Mouse (Mus musculus) liver, adult 2 months (tissue): ENCODE data around the gene Zfp958.

Experiments used
- CTCF ChIP-seq: fragments of 200-500 bp; IDR thresholded peaks from 2 replicates; pipeline ENCODE4 v1.5.1; 2011; ENCODE audit warnings: low read depth, low read length, control low read depth
- POLR2A ChIP-seq: fragments of 200-500 bp; IDR thresholded peaks from 2 replicates; pipeline ENCODE4 v1.6.1; 2011; ENCODE audit warnings: low read length, control low read depth; ENCODE audit not compliant: insufficient read depth; ENCODE audit errors: extremely low read depth

DNA sequence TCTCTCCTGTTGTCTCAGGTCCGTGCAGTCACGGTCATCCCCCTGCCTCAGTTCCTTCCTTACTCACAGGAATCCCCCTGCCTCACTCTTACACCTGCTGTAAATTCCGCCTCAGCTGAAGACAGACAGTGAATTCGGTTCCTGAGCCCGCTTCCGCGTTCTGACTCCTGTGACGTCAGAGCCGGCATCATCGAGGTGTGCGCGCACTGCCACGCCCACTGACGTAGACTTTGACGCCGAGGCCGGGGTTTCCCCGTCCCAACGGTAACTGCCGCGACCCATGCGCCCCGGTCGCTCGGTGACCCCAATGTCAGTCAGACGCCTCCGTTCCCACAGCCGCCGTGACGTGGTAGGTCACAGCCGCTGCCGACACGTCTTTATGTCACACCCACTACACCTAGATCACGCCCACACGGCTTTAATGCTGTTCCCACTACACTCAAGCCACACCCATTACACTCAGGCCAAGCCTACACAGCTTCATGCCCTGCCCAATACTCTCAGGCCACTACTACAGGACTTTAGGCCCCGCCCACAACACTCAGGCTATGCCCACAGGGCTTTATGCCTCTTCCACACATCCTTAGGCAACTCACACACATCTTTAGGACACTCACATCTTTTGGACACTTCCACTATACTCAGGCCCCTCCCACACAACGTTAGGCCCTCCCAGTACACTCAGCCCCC is 65.4 kb downstream of the Zfp958 start:
- TF ChIP-seq CTCF (no peak), POLR2A (no peak)
